Mouse (Mus musculus): ENCODE data around the gene Katna1. TPM values are rescaled to one million over a fixed set of nuclear protein-coding genes. Genes with fewer than 3 reads are reported as not detected.

Katna1 gene
- polyA plus RNA-seq, 1 experiment from 2014 or later = 63.6 TPM

GRCm38 (mm10) chr10:7748752-7749151, 23.0 kb downstream of the Katna1 start:
- Histone ChIP-seq H3K4me1 (replicated peaks; ENCODE audit: control insufficient read depth, insufficient read depth, low read length) (no peaks in the 10 kb centered on the region), H3K27ac (ENCODE audit: low read depth, low read length) (no peak overlapping the region), H3K9me3 (ENCODE audit: control insufficient read depth, low read length) (no peaks in the 10 kb centered on the region), H3K27me3 (replicated peaks; ENCODE audit: control insufficient read depth, insufficient read depth, low read length) (no peaks in the 10 kb centered on the region), H3K4me3 (ENCODE audit: low read depth, low read length) (no peak overlapping the region), H3K36me3 (ENCODE audit: control insufficient read depth, insufficient read depth, low read length) (peaks cover 33% of the 10 kb centered on the region; the same call in 1 of the 2 replicates), H3K4me2 (no peak overlapping the region), H3K9ac (ENCODE audit: low read depth, low read length) (no peak overlapping the region)
- 76% methylated on average over 6 of the region's 6 CpGs for WGBS
- no peak; the same call in 1 of the 2 replicates for ATAC-seq (replicated peaks; ENCODE audit: low FRiP score)
- DNase-seq (ENCODE audit: low spot score) = no peak

GRCm38 (mm10) chr10:7757544-7757943, 31.7 kb downstream of the Katna1 start:
- 66% methylated on average over 2 of the region's 2 CpGs for WGBS
- Histone ChIP-seq H3K9ac (ENCODE audit: low read depth, low read length) (no peak overlapping the region), H3K4me3 (ENCODE audit: low read depth, low read length) (no peak overlapping the region), H3K36me3 (ENCODE audit: control insufficient read depth, insufficient read depth, low read length) (peaks cover 11% of the 10 kb centered on the region; the same call in 1 of the 2 replicates), H3K4me1 (replicated peaks; ENCODE audit: control insufficient read depth, insufficient read depth, low read length) (peaks cover 2% of the 10 kb centered on the region; the same call in 1 of the 2 replicates), H3K27me3 (replicated peaks; ENCODE audit: control insufficient read depth, insufficient read depth, low read length) (no peaks in the 10 kb centered on the region), H3K4me2 (no peak overlapping the region), H3K27ac (ENCODE audit: low read depth, low read length) (no peak overlapping the region), H3K9me3 (ENCODE audit: control insufficient read depth, low read length) (no peaks in the 10 kb centered on the region)
- peak; percentile 67 for ATAC-seq (replicated peaks; ENCODE audit: low FRiP score)
- no peak for DNase-seq (ENCODE audit: low spot score)

GRCm38 (mm10) chr10:7772346-7772745, 46.5 kb downstream of the Katna1 start:
- Histone ChIP-seq H3K9me3 (ENCODE audit: control insufficient read depth, low read length) (no peaks in the 10 kb centered on the region), H3K27ac (ENCODE audit: low read depth, low read length) (no peak overlapping the region), H3K4me3 (ENCODE audit: low read depth, low read length) (no peak overlapping the region), H3K36me3 (ENCODE audit: control insufficient read depth, insufficient read depth, low read length) (peaks cover 25% of the 10 kb centered on the region), H3K27me3 (replicated peaks; ENCODE audit: control insufficient read depth, insufficient read depth, low read length) (no peaks in the 10 kb centered on the region), H3K4me1 (replicated peaks; ENCODE audit: control insufficient read depth, insufficient read depth, low read length) (no peaks in the 10 kb centered on the region), H3K9ac (ENCODE audit: low read depth, low read length) (no peak overlapping the region), H3K4me2 (no peak overlapping the region)
- ATAC-seq (replicated peaks; ENCODE audit: low FRiP score) (no peak), DNase-seq (ENCODE audit: low spot score) (no peak)
- 93% methylated on average over 4 of the region's 4 CpGs for WGBS

GRCm38 (mm10) chr10:7772769-7773168, 47.0 kb downstream of the Katna1 start:
- no peak overlapping the region for H3K4me2 ChIP-seq
- ATAC-seq (replicated peaks; ENCODE audit: low FRiP score) (no peak), DNase-seq (ENCODE audit: low spot score) (no peak)
- 88% methylated on average over 1 of the region's 1 CpGs for WGBS
- H3K27me3 ChIP-seq (replicated peaks; ENCODE audit: control insufficient read depth, insufficient read depth, low read length) = no peaks in the 10 kb centered on the region
- H3K4me3 ChIP-seq (ENCODE audit: low read depth, low read length) = no peak overlapping the region
- no peaks in the 10 kb centered on the region for H3K9me3 ChIP-seq (ENCODE audit: control insufficient read depth, low read length)
- H3K4me1 ChIP-seq (replicated peaks; ENCODE audit: control insufficient read depth, insufficient read depth, low read length) = no peaks in the 10 kb centered on the region
- H3K36me3 ChIP-seq (ENCODE audit: control insufficient read depth, insufficient read depth, low read length) = peaks cover 25% of the 10 kb centered on the region
- no peak overlapping the region for H3K27ac ChIP-seq (ENCODE audit: low read depth, low read length)
- H3K9ac ChIP-seq (ENCODE audit: low read depth, low read length) = no peak overlapping the region

GRCm38 (mm10) chr10:7775421-7775820, 49.6 kb downstream of the Katna1 start:
- WGBS = 88% methylated on average over 8 of the region's 8 CpGs
- no peak overlapping the region for H3K4me2 ChIP-seq
- H3K4me1 ChIP-seq (replicated peaks; ENCODE audit: control insufficient read depth, insufficient read depth, low read length) = 0 out of 2 replicates have a peak, but pooled peaks cover 4% of the 10 kb centered on the region
- H3K27me3 ChIP-seq (replicated peaks; ENCODE audit: control insufficient read depth, insufficient read depth, low read length) = no peaks in the 10 kb centered on the region
- no peak for DNase-seq (ENCODE audit: low spot score)
- no peak overlapping the region for H3K27ac ChIP-seq (ENCODE audit: low read depth, low read length)
- peaks cover 17% of the 10 kb centered on the region for H3K36me3 ChIP-seq (ENCODE audit: control insufficient read depth, insufficient read depth, low read length)
- H3K4me3 ChIP-seq (ENCODE audit: low read depth, low read length) = no peak overlapping the region
- no peaks in the 10 kb centered on the region for H3K9me3 ChIP-seq (ENCODE audit: control insufficient read depth, low read length)
- no peak overlapping the region for H3K9ac ChIP-seq (ENCODE audit: low read depth, low read length)
- no peak for ATAC-seq (replicated peaks; ENCODE audit: low FRiP score)

GRCm38 (mm10) chr10:7778361-7778760, 52.6 kb downstream of the Katna1 start:
- Histone ChIP-seq H3K27ac (ENCODE audit: low read depth, low read length) (no peak overlapping the region), H3K36me3 (ENCODE audit: control insufficient read depth, insufficient read depth, low read length) (peaks cover 11% of the 10 kb centered on the region), H3K4me3 (ENCODE audit: low read depth, low read length) (no peak overlapping the region), H3K9me3 (ENCODE audit: control insufficient read depth, low read length) (no peaks in the 10 kb centered on the region), H3K9ac (ENCODE audit: low read depth, low read length) (no peak overlapping the region), H3K4me1 (replicated peaks; ENCODE audit: control insufficient read depth, insufficient read depth, low read length) (0 out of 2 replicates have a peak, but pooled peaks cover 4% of the 10 kb centered on the region), H3K27me3 (replicated peaks; ENCODE audit: control insufficient read depth, insufficient read depth, low read length) (no peaks in the 10 kb centered on the region), H3K4me2 (no peak overlapping the region)
- ATAC-seq (replicated peaks; ENCODE audit: low FRiP score) = no peak
- DNase-seq (ENCODE audit: low spot score) = no peak
- 91% methylated on average over 3 of the region's 3 CpGs for WGBS

- no peak for ATAC-seq (replicated peaks; ENCODE audit: low FRiP score)
- Histone ChIP-seq H3K4me3 (ENCODE audit: low read depth, low read length) (peak overlapping the region; percentile 95), H3K9me3 (ENCODE audit: control insufficient read depth, low read length) (no peaks in the 10 kb centered on the region), H3K36me3 (ENCODE audit: control insufficient read depth, insufficient read depth, low read length) (peaks cover 3% of the 10 kb centered on the region; the same call in 1 of the 2 replicates), H3K27ac (ENCODE audit: low read depth, low read length) (peak overlapping the region; percentile 45), H3K4me1 (replicated peaks; ENCODE audit: control insufficient read depth, insufficient read depth, low read length) (0 out of 2 replicates have a peak, but pooled peaks cover 4% of the 10 kb centered on the region), H3K4me2 (peak overlapping the region; percentile 81), H3K9ac (ENCODE audit: low read depth, low read length) (peak overlapping the region; percentile 88), H3K27me3 (replicated peaks; ENCODE audit: control insufficient read depth, insufficient read depth, low read length) (no peaks in the 10 kb centered on the region)
- no peak for DNase-seq (ENCODE audit: low spot score)
- 18% methylated on average over 7 of the region's 7 CpGs for WGBS
Measured at GRCm38 (mm10) chr10:7779751-7780237, 54.0 kb downstream of the Katna1 start.

GRCm38 (mm10) chr10:7780238-7781176, 54.7 kb downstream of the Katna1 start:
- WGBS = under 1% methylated on average over 63 of the region's 77 CpGs

More at GRCm38 (mm10) chr10:7780238-7781176, 54.7 kb downstream of the Katna1 start:
- ATAC-seq (replicated peaks; ENCODE audit: low FRiP score) (peak; percentile 90), DNase-seq (ENCODE audit: low spot score) (peak; percentile 92)
- Histone ChIP-seq H3K27ac (ENCODE audit: low read depth, low read length) (peak overlapping the region; percentile 45), H3K9me3 (ENCODE audit: control insufficient read depth, low read length) (no peaks in the 10 kb centered on the region), H3K36me3 (ENCODE audit: control insufficient read depth, insufficient read depth, low read length) (no peaks in the 10 kb centered on the region; the same call in 1 of the 2 replicates), H3K4me3 (ENCODE audit: low read depth, low read length) (peak overlapping the region; percentile 95), H3K9ac (ENCODE audit: low read depth, low read length) (peak overlapping the region; percentile 88), H3K4me2 (peak overlapping the region; percentile 81), H3K4me1 (replicated peaks; ENCODE audit: control insufficient read depth, insufficient read depth, low read length) (0 out of 2 replicates have a peak, but pooled peaks cover 4% of the 10 kb centered on the region), H3K27me3 (replicated peaks; ENCODE audit: control insufficient read depth, insufficient read depth, low read length) (no peaks in the 10 kb centered on the region)

Measured in liver, embryonic 11.5 days (tissue).